Mouse (Mus musculus): ENCODE measurements around the gene Cln6.
"Not testable (repeated sequence)": the region's sequence is repeated elsewhere in the genome, so short reads cannot be mapped to it uniquely, and the experiment has no call there.

Gene Cln6

DNA sequence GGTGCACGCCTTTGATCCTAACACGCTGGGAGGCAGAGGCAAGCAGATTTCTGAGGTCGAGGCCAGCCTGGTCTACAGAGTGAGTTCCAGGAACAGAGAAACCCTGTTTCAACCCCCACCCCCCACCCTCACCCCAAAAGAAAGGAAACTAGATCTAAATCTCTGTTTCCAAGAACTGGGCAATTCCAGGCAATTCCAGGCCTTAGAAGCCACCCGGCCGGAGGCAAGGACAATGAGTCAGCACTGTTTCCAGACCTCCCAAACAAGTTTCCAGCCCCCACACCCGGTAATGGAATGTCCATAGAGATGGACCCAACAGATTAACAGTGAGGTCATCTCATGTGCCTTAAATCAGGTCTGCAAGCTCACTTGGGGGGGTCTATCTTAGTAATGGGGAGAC is 8.7 kb upstream of the Cln6 start:
- no peak for DNase-seq (ENCODE audit: low read depth, low spot score)

DNA sequence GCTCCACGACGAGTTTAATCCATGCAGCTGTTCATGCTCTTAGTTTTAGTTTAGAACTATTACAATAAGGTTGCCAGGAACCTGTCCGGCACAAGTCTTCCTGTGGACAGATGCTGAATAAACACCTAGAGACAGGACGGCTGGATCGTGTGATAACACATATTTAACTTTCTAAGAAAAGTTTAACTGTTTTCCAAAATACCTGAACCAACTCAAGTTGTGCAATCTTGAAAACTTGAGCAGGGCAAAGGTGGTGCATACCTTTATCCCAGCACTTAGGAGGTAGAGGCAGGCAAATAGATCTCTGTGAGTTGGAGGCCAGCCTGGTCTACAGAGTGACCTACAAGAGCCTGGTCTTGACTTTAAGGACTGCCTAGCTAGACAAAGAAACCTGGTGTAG is 3.7 kb upstream of the Cln6 start:
- DNase-seq (ENCODE audit: low read depth, low spot score): no peak

DNA sequence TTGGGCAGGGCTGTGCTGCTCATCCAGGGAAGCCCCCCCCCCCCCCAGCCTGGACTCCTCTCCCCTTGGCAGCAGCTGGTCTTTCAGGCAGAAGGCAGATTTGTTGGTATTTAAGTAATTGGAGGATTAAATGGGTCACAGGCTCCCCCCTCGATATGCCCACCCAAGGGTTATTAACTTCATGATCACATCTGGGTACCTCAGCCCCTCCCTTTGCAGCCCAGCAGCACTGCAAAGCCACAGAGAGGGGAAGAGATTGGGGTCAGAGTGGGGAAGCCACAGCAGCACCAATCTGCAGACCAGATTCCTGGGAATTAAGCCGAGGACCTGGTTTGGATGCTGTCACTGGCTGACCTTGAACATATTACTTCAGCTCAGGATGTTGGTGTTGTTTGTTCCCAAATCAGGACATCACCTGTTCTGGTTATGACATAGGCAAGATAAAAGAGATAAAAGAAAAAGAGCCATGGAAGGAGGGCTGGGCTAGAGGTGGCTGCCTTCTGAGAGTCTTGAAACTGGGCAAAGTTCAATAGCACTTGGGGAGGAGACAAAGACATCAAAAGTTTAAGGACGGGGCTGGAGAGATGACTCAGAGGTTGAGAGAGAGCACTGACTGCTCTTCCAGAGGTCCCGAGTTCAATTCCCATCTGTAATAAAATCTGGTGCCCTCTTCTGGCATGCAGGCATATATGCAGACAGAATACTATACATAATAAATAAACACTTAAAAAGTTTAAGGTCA is 2.7 kb upstream of the Cln6 start:
- DNase-seq (ENCODE audit: low read depth, low spot score): no peak

DNA sequence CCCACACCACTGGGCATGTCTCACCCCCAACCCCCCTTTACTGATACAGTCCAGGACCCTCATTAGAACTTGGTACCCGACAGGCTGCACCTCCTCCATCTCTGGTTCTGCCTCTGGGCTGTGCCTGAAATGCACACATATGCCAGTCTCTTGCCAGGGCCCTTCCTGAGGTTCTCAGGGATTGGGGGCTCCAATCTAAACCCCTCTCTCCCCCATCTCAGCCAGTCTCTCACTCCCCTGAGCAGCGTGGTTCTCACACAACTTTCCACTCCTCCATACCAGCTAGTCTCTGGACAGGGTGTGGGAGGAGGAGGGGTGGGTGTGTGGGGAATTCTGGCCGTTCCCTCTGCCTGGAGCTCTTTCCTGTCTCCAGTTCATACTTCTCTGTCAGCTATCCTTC is 974 bp upstream of the Cln6 start:
- no peak for DNase-seq (ENCODE audit: low read depth, low spot score)

- no peak for DNase-seq (ENCODE audit: low read depth, low spot score)
Observed at GRCm38 (mm10) chr9:62838146-62838505, 459 bp upstream of the Cln6 start.

DNA sequence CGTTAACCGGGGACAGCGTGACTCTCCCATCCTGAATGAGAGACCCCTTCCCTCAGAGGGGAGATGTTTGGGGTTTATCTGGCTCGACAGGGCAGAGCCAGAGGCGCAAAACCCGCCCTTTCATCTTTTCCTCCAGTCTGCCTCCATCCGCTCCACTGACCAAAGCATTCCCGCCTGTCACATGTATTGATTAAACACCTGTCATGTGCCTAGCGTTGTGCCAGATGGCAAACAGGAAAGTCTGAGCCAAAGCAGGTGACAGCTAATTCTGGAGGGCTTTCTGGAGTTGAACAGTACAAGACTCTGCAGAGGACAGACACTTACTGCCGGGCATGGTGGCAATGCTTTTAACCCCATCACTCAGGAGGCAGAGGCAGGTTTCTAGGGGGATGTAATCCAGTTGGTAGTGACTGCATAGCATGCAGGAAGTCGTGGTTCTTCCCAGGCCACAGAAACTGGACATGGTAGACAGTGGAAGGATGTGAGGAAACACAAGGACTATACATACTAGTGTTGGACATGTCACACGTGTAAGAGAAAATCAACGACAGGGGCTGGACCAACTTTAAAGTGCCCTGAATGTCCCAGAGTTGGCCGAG is 686 bp downstream of the Cln6 start:
- no peak for DNase-seq (ENCODE audit: low read depth, low spot score)

GRCm38 (mm10) chr9:62843356-62844024 is 4.9 kb downstream of the Cln6 start:
- no peak for DNase-seq (ENCODE audit: low read depth, low spot score)

DNA sequence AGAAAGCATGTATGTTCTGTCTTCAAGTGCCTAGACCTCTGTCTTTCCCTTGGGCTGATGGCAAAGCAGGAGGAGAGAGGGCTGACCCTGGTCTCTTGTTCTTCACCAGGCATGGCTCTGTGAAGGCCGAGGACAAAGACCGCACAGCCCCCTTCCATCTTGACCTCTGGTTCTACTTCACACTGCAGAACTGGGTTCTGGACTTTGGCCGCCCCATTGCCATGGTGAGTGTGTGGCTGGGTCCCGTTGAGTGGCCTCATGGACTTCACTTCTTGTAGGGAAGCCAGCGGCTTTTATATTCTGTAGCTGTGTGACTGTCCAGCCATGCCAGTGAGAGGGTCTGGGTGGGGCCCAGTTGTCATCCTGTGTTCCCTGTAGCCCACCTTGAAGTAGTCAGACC is 5.9 kb downstream of the Cln6 start:
- no peak for DNase-seq (ENCODE audit: low read depth, low spot score)

GRCm38 (mm10) chr9:62847694-62848093 is 9.1 kb downstream of the Cln6 start:
- peak; percentile 92 for DNase-seq (ENCODE audit: low read depth, low spot score)

GRCm38 (mm10) chr9:62848641-62849040 is 10.1 kb downstream of the Cln6 start:
- DNase-seq (ENCODE audit: low read depth, low spot score): no peak

DNA sequence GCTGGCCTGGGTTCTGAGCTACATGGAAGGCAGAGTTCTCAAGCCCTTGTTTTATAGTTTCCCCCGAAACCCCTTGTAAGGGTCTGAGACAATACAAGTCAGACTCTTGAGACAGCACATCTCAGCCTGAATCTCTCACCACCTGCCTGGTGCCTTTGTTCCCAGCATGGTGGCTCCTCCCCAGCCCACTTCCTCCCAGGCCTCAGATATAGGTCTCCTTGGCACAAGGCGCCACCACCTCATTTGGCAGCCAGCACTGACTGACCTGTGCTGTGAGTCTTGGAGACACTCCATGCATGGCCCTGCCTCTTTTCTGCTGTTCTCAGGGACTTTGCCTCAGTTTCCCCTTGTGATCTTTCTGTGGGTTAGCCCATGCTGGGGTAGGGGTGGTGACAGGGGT is 13.0 kb downstream of the Cln6 start:
- DNase-seq (ENCODE audit: low read depth, low spot score): no peak

GRCm38 (mm10) chr9:62854483-62854882 is 15.9 kb downstream of the Cln6 start:
- DNase-seq (ENCODE audit: low read depth, low spot score): no peak

DNA sequence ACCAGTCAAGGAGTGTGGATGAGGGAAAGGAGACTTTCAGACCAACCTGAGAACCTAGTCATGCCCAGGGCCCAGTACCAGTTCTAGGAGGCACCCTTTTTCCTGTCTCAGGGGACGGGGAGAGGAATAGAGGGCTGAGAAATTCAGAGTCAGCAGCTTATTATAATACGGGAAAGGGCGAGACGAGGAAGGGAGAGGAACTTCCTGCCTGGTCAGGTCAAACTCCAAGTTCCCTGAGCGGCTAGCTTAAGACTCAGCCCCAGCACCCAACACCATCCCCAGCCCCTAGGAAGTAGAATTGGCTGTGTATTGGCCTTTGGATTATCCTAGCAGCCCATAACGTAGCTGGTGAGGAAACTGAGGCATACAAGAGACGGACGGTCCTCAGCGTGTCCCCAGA is 18.6 kb downstream of the Cln6 start:
- DNase-seq (ENCODE audit: low read depth, low spot score): no peak

DNA sequence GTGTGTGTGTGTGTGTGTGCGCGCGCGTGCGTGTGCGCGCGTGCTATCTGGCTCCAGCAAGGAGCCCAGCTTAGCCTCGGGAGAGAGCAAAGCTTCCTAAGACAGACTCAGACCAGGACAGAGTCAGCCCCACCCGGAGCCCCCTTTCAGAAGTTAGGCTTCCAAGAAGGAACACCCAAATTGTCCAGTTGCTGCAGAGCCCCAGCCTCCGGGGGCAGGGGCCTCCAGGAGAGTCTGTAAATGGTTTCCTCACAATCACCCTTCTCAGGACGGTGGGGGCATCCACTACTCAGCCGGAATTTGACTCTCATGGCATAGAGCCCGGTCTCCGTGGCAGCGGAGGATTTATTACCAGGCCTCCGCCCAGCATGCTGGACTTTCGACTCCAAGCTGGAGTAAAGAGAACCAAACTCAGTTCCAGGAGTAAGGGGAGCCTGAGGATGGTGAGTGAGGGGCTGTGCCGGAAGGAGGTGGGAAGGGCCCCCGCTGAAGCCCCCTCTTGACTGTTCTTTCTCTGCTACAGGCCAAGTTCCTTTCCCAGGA is 19.2 kb downstream of the Cln6 start, which contains the start of gene Calml4:
TSS of gene Calml4 (plus strand) at position 362 of the 543 bp plus-strand sequence.
- no peak for DNase-seq (ENCODE audit: low read depth, low spot score)

DNA sequence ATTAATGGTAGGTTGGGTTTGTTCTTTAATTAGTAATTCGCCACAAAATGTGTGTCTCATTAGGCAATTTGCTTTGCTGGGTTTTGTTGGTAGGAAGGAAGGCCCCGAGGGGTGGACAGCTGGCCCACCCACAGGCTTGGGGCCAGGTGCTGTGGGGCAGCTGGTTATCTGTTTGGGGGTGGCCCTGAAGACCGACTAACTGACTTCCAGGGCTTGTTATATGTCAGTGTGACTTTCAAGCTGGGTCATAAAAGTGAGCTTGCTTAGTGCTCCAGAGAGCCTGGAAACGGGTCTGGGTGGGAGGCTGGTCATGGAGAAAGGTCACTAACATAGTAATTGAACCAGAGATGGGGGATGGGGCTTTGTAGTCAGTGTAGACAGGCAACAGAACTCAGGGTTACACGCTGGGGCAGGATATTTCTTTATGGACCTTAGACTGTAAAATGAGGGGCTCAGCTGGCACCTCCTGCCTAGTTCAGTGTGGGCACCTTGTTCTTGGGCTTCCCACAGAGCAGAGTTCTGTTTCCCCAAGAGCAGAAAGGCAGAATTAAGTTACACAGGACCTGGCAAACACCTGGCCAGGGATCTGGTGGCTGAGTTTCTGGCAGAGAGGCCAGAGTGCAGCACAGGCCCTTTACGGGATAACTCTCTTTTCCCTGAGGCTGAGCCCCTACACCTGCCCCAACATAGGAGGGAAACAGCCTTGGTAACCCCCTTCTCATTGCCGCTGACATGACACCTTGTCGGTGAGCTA is 19.9 kb downstream of the Cln6 start:
- no peak for DNase-seq (ENCODE audit: low read depth, low spot score)

DNA sequence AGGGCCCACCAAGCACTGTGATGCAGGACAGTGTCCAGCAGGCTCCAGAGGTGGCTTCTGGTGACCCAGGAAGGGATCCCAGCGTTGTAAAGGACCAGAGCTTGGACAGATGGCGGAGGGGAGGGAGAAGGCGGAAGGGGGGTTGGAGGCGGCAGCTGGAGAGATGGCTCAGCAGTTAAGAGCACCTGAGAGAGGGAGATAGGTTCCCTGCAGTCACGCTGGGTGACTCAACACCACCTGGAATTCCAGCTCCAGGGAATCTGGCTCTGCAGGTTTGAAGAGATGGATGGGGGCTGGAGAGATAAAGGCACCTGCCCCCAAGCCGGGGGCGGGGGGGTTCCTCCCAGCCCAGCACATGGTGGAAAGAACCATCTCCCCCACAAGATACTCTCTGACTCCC is 21.5 kb downstream of the Cln6 start:
- not testable (repeated sequence) for DNase-seq (ENCODE audit: low read depth, low spot score)

DNA sequence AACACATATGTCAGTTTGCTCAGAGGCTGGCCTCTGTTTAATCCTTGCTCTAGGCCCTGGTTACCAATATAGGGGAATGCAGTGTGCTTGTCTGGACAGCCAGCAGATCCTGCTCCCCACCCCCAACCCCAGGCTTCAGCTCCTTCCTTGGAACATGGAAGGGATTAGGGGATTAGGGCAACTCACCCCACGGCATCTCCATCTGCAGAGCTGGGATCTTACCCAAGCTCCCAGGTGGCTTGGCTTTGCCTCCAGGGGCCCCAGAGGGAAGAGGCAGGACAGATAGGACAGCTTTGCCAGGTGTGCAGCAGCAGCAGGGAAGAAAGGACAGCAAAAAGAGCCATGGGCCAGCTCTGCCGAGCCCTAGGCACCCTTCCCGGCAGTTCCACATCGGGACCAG is 22.3 kb downstream of the Cln6 start:
- DNase-seq (ENCODE audit: low read depth, low spot score): no peak

DNA sequence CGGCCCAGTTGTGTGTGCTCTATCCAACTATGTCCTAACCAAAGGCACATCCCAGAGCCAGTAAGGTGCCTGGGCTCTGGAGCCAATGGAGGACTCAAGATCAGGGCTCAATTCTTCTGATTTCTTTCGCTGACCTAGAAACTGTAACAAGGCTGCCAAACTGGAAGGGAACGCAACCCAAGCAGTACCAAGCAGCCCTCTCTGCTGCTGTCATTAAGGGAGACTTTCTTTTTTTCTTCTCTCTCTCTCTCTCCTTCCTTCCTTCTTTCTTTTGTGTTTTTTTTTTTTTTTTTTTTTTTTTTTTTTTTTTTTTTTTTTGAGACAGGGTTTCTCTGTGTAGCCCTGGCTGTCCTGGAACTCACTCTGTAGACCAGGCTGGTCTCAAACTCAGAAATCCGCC is 30.7 kb downstream of the Cln6 start:
- not testable (repeated sequence) for DNase-seq (ENCODE audit: low read depth, low spot score)

DNA sequence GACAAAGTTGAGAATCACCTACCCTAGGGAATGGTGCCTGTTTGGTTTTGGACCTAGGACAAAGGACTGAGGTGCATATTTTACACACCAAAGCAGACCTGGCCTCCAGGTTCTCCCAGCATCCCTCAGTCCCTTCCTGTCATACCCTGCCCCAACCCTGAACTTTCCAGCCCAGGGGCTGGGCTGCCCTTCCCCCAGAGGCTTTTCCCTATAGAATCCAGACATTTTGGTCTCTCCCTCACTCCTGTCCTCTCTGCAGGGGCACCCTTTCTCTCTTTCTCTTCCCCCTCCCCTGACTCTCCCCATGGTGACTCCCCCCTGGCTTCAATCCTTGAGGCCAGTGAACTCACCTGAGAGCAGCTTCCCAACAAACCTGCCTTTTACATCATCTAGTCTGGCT is 32.1 kb downstream of the Cln6 start:
- DNase-seq (ENCODE audit: low read depth, low spot score): no peak

DNA sequence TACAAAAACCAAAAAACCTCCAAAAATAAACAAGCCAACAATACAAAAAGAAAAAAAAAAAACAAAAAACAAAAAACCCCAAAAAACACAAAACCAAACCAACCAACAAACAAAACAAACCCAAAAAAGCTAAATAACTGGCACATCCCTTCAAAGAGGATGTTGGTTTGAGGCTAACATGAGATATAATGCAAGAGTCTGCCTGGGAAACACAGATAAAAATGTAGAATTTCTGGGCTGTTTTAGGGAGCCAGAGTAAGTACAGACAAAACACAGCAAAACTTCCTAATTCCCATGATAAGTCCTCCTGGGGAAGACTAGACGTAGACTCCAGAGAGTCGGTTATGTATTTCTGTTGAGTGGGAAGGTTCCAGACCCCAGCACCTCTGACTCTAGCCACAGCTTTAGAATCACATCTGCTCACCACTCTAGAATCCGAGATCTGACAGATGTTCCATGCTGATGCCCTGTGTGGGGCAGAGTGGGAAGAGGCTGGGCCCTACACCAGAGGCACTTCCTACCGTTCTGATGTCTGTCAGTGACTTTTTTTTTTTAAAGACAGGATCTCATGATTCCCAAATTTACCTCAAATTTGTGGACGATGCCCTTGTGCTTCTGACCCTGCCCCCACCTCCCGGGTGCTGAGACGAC is 38.5 kb downstream of the Cln6 start:
- no peak for DNase-seq (ENCODE audit: low read depth, low spot score)

DNA sequence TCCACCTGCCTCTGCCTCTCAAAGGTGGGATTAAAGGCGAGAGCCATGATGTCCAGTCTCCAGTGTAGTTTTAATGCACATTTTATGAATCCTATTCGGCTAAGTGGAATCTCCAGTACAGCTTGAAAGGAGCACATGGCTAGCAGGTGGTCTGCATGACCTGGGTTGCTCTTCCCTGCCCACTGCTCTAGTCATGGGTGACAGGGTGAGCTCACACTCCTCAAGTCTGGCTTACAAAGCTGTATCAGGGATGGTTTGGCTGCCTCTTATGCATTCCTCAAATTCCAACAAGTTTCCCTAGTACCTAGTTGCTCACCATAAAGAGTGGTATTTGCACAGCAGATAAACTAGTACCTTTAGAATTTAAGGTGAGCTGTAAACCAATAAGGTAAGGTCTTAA is 39.2 kb downstream of the Cln6 start:
- no peak for DNase-seq (ENCODE audit: low read depth, low spot score)

- no peak for DNase-seq (ENCODE audit: low read depth, low spot score)
Observed at GRCm38 (mm10) chr9:62881871-62882270, 43.3 kb downstream of the Cln6 start.

All from CD4-positive, CD25-positive, alpha-beta regulatory T cell, adult 2 months (primary cell).